Mouse (Mus musculus): Measurements from ENCODE around the gene Ap1s3. TPM values are rescaled to one million over a fixed set of nuclear protein-coding genes. Genes with fewer than 3 reads are reported as not detected.

The Ap1s3 gene
- 1.8 and 3.0 TPM in 2 replicates for polyA plus RNA-seq (2012; rRNA removed)

GRCm38 (mm10) chr1:79671543-79672337 is at the start of gene Ap1s3:
Gene Ap1s3, minus strand, starts transcription at chr1:79671972.
- WGBS: under 1% methylated on average over 51 of the region's 51 CpGs
- peak within 1 kb of the TSS; percentile 82 for H3K4me3 ChIP-seq (replicated peaks; ENCODE audit: insufficient read depth, low read depth, low read length)

GRCm38 (mm10) chr1:79714152-79714923 is 42.6 kb upstream of the Ap1s3 start:
- H3K4me1 ChIP-seq (ENCODE audit: control insufficient read depth, insufficient read depth, low read length): no peaks in the 10 kb centered on the region; the same call in 1 of the 2 replicates
- WGBS: 82% methylated on average over 13 of the region's 13 CpGs
- no peak for DNase-seq
- no peak for TF ChIP-seq CTCF (IDR thresholded peaks at IDR 0.05; ENCODE audit: borderline replicate concordance, insufficient read depth, low read depth, low read length)
- TF ChIP-seq POLR2A (IDR thresholded peaks at IDR 0.05; ENCODE audit: borderline replicate concordance, insufficient read depth, low read length): no peak
- H3K27me3 ChIP-seq (ENCODE audit: control insufficient read depth, insufficient read depth, low read length): no peaks in the 10 kb centered on the region
- H3K4me3 ChIP-seq (replicated peaks; ENCODE audit: insufficient read depth, low read depth, low read length): no peak overlapping the region
- no peak overlapping the region for H3K27ac ChIP-seq (ENCODE audit: insufficient read depth, low read length)

More at GRCm38 (mm10) chr1:79671543-79672337, at the start of gene Ap1s3:
- Histone ChIP-seq H3K27ac (ENCODE audit: insufficient read depth, low read length) (no peak within 1 kb of the TSS), H3K27me3 (ENCODE audit: control insufficient read depth, insufficient read depth, low read length) (no peaks in the 10 kb centered on the region), H3K4me1 (ENCODE audit: control insufficient read depth, insufficient read depth, low read length) (no peaks in the 10 kb centered on the region; the same call in 1 of the 2 replicates)
- peak; percentile 63 to 72 for DNase-seq
- no peak for TF ChIP-seq POLR2A (IDR thresholded peaks at IDR 0.05; ENCODE audit: borderline replicate concordance, insufficient read depth, low read length)
- TF ChIP-seq CTCF (IDR thresholded peaks at IDR 0.05; ENCODE audit: borderline replicate concordance, insufficient read depth, low read depth, low read length): no peak

- no peaks in the 10 kb centered on the region; the same call in 1 of the 2 replicates for H3K4me1 ChIP-seq (ENCODE audit: control insufficient read depth, insufficient read depth, low read length)
- TF ChIP-seq POLR2A (IDR thresholded peaks at IDR 0.05; ENCODE audit: borderline replicate concordance, insufficient read depth, low read length) (no peak), CTCF (IDR thresholded peaks at IDR 0.05; ENCODE audit: borderline replicate concordance, insufficient read depth, low read depth, low read length) (no peak)
- H3K27me3 ChIP-seq (ENCODE audit: control insufficient read depth, insufficient read depth, low read length): no peaks in the 10 kb centered on the region
- peak in 1 of 2 experiments; percentile 6 for DNase-seq
- H3K27ac ChIP-seq (ENCODE audit: insufficient read depth, low read length): no peak overlapping the region
- 49% methylated on average over 5 of the region's 5 CpGs for WGBS
- no peak overlapping the region for H3K4me3 ChIP-seq (replicated peaks; ENCODE audit: insufficient read depth, low read depth, low read length)
Observed at GRCm38 (mm10) chr1:79713081-79713480, 41.3 kb upstream of the Ap1s3 start.

- no peaks in the 10 kb centered on the region; the same call in 1 of the 2 replicates for H3K4me1 ChIP-seq (ENCODE audit: control insufficient read depth, insufficient read depth, low read length)
- H3K4me3 ChIP-seq (replicated peaks; ENCODE audit: insufficient read depth, low read depth, low read length): no peak overlapping the region
- TF ChIP-seq CTCF (IDR thresholded peaks at IDR 0.05; ENCODE audit: borderline replicate concordance, insufficient read depth, low read depth, low read length): no peak
- no peak for TF ChIP-seq POLR2A (IDR thresholded peaks at IDR 0.05; ENCODE audit: borderline replicate concordance, insufficient read depth, low read length)
- DNase-seq: no peak
- WGBS: 68% methylated on average over 18 of the region's 18 CpGs
- no peaks in the 10 kb centered on the region for H3K27me3 ChIP-seq (ENCODE audit: control insufficient read depth, insufficient read depth, low read length)
- no peak overlapping the region for H3K27ac ChIP-seq (ENCODE audit: insufficient read depth, low read length)
Observed at GRCm38 (mm10) chr1:79711147-79712126, 39.7 kb upstream of the Ap1s3 start.

GRCm38 (mm10) chr1:79710678-79711077 is 38.9 kb upstream of the Ap1s3 start:
- H3K4me1 ChIP-seq (ENCODE audit: control insufficient read depth, insufficient read depth, low read length): no peaks in the 10 kb centered on the region; the same call in 1 of the 2 replicates
- WGBS: 29% methylated on average over 4 of the region's 4 CpGs
- DNase-seq: no peak
- no peak overlapping the region for H3K27ac ChIP-seq (ENCODE audit: insufficient read depth, low read length)
- no peak overlapping the region for H3K4me3 ChIP-seq (replicated peaks; ENCODE audit: insufficient read depth, low read depth, low read length)
- H3K27me3 ChIP-seq (ENCODE audit: control insufficient read depth, insufficient read depth, low read length): no peaks in the 10 kb centered on the region
- TF ChIP-seq POLR2A (IDR thresholded peaks at IDR 0.05; ENCODE audit: borderline replicate concordance, insufficient read depth, low read length) (no peak), CTCF (IDR thresholded peaks at IDR 0.05; ENCODE audit: borderline replicate concordance, insufficient read depth, low read depth, low read length) (no peak)

GRCm38 (mm10) chr1:79710216-79710615 is 38.4 kb upstream of the Ap1s3 start:
- DNase-seq: no peak
- no peak for TF ChIP-seq POLR2A (IDR thresholded peaks at IDR 0.05; ENCODE audit: borderline replicate concordance, insufficient read depth, low read length)
- TF ChIP-seq CTCF (IDR thresholded peaks at IDR 0.05; ENCODE audit: borderline replicate concordance, insufficient read depth, low read depth, low read length): no peak
- Histone ChIP-seq H3K27me3 (ENCODE audit: control insufficient read depth, insufficient read depth, low read length) (no peaks in the 10 kb centered on the region), H3K4me3 (replicated peaks; ENCODE audit: insufficient read depth, low read depth, low read length) (no peak overlapping the region), H3K4me1 (ENCODE audit: control insufficient read depth, insufficient read depth, low read length) (no peaks in the 10 kb centered on the region; the same call in 1 of the 2 replicates), H3K27ac (ENCODE audit: insufficient read depth, low read length) (no peak overlapping the region)
- 78% methylated on average over 8 of the region's 8 CpGs for WGBS

- WGBS: 89% methylated on average over 9 of the region's 9 CpGs
Observed at GRCm38 (mm10) chr1:79707383-79707782, 35.6 kb upstream of the Ap1s3 start.

More at GRCm38 (mm10) chr1:79707383-79707782, 35.6 kb upstream of the Ap1s3 start:
- no peak for DNase-seq
- TF ChIP-seq CTCF (IDR thresholded peaks at IDR 0.05; ENCODE audit: borderline replicate concordance, insufficient read depth, low read depth, low read length) (no peak), POLR2A (IDR thresholded peaks at IDR 0.05; ENCODE audit: borderline replicate concordance, insufficient read depth, low read length) (no peak)
- Histone ChIP-seq H3K4me3 (replicated peaks; ENCODE audit: insufficient read depth, low read depth, low read length) (no peak overlapping the region), H3K27ac (ENCODE audit: insufficient read depth, low read length) (no peak overlapping the region), H3K4me1 (ENCODE audit: control insufficient read depth, insufficient read depth, low read length) (no peaks in the 10 kb centered on the region; the same call in 1 of the 2 replicates), H3K27me3 (ENCODE audit: control insufficient read depth, insufficient read depth, low read length) (no peaks in the 10 kb centered on the region)
